Mouse (Mus musculus): ENCODE data around the gene Hspb2. TPM values are rescaled to one million over a fixed set of nuclear protein-coding genes. Genes with fewer than 3 reads are reported as not detected.

The Hspb2 gene
- 1.3 and 1.4 TPM in 2 replicates for polyA plus RNA-seq (2012; rRNA removed)

DNA sequence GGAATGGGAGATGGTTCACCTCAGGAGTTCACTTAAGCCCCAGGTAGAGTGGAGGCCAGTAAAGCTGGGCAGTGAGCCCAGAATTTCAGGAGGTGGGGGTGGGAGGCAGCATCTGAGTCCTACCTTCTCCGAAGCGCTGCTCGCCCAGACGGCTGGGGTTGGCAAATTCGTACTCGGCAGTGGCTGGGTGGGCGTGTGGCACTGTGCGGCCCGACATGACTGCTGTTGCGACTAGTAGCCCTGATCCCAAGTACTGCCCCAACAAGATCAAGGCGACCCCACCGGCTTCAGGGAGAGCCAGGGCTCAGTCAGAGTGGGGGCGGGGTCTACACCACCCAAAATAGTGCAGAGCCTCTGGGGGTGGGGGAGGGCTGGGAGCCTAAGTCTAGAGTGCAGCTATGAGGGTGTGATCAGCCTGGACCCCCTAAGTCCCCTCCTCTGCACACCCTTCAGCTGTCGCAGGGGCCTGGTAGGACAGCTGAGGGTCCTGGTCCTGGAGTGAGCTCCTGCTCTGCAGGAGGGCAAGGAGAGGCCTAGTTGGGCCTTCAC is at the start of gene Hspb2:
TSS of gene Hspb2 (minus strand) at position 301 of the 549 bp plus-strand sequence.

DNA sequence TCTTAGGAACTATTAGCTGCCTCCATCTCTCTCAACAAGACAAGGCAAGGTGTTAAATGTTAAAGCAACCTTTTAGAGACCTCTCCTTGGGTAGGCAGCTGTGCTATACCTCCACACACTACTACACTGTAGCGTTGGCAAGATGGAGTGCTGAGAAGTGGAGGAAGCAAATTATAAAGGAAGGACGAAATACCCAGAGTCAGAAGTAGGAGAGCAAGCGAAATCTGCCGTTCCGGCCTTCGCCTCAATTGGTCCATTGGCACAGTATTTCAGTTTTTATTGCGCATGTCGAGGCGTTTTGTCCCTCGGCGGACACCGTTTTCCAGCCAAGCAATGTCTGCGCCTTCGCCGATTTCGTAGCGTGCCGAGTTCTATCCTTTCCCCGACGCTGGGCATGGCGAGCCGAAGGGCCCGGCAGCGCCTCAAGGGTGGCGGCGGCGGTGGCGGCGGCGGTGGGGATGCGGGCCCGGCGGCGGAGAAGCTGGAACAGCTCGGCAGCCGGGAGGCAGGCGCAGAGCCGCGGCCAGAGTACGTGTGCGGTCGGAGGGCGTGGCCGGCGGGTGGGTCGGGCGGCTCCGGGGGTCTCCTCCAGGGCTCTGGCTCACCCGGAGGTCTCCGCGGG is 22.9 kb upstream of the Hspb2 start, which contains the start of the genes Alg9 and 1110032A03Rik:
TSS of gene Alg9 (plus strand) at position 29 of the 622 bp plus-strand sequence.
TSS of gene 1110032A03Rik (minus strand) at position 530 of the 622 bp plus-strand sequence.

DNA sequence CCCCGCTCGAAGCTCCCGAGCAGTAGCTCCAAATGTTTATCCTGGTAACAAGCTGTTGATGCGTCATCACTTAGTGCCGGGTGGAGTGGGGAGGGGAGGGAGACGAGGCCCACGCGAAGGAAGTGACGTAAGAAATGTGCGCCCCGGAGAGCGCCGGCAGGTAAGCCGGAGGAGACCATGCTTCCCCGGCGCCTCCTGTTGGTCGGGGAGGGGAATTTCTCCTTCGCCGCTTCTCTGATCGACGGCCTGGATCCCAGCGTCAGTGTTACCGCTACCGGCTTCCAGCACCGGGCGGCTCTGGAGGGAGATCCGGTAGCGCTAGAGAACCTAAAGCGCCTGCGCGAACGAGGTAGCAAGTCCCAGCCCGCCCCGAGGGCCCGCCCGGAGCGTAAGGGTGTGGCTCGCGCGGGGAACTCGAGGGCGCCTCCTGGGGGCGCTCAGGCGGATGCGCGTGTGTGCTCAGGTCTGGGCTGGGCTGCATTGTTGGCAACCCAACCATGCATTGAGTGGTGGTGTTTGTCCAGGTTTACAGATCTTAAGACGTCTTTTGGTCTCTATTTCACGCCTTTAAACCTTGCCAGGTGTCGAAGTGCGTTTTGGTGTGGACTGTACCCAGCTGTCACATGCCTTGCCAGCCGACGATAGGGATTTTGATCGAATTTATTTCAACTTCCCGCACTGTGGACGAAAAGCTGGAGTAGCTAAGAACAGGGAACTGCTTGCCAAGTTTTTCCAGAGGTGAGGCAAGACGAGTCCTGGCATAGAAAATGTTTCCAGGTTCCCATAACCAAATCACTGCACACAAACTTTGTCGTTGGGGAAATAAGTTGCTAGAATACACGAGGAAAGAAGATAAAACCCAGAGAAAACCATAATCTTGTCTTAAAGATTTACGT is 16.2 kb upstream of the Hspb2 start, which contains the start of gene Fdxacb1:
TSS of gene Fdxacb1 (plus strand) at position 130 of the 896 bp plus-strand sequence.

GRCm38 (mm10) chr9:50751323-50751722 is 831 bp downstream of the Hspb2 start, which contains the start of gene Cryab:
TSS of gene Cryab (plus strand) at chr9:50751325.

DNA sequence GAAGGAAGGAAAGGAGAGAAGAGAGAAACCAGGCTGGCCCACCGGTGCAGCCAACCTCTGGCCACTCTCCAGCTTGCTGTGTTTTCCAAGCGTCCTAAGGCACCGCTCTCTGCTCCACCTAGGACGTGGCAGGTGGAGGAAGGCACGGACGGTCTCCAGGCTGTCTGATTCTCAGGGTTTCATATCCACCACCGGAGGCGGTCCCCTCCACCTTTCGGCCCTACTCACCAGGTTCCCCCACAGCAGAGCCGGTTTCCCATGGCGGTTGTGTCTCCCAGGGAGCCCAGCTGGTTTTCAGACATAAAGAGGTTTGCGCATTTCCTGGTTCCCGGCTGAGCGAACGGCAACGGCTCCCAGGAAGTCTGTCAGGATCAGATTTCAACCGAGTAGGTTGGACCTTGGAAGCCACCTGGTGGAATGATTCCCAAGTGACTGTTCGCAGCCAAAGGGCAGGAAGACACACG is 5.9 kb downstream of the Hspb2 start, which contains the start of gene 2310030G06Rik:
TSS of gene 2310030G06Rik (minus strand) at position 323 of the 464 bp plus-strand sequence.

DNA sequence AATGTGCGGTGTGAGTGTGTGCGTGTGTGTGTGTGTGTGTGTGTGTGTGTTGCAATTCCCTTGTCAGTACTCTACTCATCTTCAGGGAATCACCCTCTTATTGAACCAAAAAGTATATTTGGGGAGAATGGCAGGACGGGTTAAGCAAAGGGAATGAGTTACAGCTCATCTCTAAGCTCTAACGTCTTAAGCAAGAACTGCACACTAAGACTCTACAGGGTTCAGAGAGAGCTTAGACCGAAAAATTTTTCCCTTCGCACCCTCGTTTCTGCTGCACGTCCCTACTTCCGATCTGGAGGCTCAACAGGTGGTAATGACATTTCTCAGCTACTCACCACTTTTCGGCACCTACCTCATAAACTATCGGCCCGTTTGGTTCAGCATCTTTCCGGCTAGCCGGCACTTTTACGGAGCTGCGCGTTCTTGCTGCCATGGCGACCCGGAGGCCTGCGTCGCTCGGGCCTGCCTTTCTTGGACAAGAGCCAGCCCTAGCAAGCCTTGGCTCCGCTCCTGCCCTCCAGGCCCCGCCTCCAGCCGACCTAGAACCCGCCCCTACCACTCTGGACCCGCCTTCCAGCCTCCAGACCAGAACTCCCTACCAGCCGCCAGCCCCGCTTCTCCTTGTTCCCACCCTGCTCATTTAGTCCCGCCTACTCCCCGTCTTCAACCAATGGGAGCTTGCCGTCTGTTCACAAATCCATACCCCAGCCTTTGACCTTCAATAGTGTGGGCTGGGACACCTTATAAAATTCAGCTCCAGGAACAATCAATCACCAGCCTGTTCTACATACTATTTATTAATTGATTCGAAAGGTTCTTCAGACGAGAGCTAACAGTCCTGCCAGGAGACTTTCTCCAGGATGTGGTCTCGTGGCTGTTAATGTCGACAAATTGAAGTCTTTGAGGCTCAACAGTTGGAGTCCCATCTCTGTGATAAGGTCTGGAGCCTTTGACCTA is 13.0 kb downstream of the Hspb2 start, which contains the start of gene Dixdc1:
TSS of gene Dixdc1 (minus strand) at position 604 of the 957 bp plus-strand sequence.

Other genes with a start within 250 kb of the Hspb2 start
- gene Pts, start 223.6 kb downstream of the Hspb2 start, polyA plus RNA-seq (2012; rRNA removed), result 29.6 and 30.3 TPM in 2 replicates
- gene Il18, start 197.5 kb downstream of the Hspb2 start, polyA plus RNA-seq (2012; rRNA removed), result 10.0 and 12.3 TPM in 2 replicates
- gene Bco2, start 197.2 kb downstream of the Hspb2 start, polyA plus RNA-seq (2012; rRNA removed), result 1.4 and 2.0 TPM in 2 replicates
- gene Tex12, start 191.0 kb downstream of the Hspb2 start, polyA plus RNA-seq (2012; rRNA removed), result not detected in 2 replicates
- 266 and 282 TPM in 2 replicates for gene Sdhd, start 148.5 kb downstream of the Hspb2 start, polyA plus RNA-seq (2012; rRNA removed)
- gene Timm8b, start 148.4 kb downstream of the Hspb2 start, polyA plus RNA-seq (2012; rRNA removed), result 159 and 160 TPM in 2 replicates
- 0.37 and 0.52 TPM in 2 replicates for gene Pih1d2, start 135.0 kb downstream of the Hspb2 start, polyA plus RNA-seq (2012; rRNA removed)
- gene Nkapd1, start 134.9 kb downstream of the Hspb2 start, polyA plus RNA-seq (2012; rRNA removed), result 4.4 and 4.5 TPM in 2 replicates
- gene Dlat, start 92.6 kb downstream of the Hspb2 start, polyA plus RNA-seq (2012; rRNA removed), result 15.9 and 18.7 TPM in 2 replicates
- 3.8 and 4.7 TPM in 2 replicates for gene Dixdc1, start 12.8 kb downstream of the Hspb2 start, polyA plus RNA-seq (2012; rRNA removed)
- 7.6 and 9.8 TPM in 2 replicates for gene 2310030G06Rik, start 5.8 kb downstream of the Hspb2 start, polyA plus RNA-seq (2012; rRNA removed)
- 3.7 and 5.2 TPM in 2 replicates for gene Cryab, start 1.0 kb downstream of the Hspb2 start, polyA plus RNA-seq (2012; rRNA removed)
- 3.5 and 3.6 TPM in 2 replicates for gene Fdxacb1, start 15.9 kb upstream of the Hspb2 start, polyA plus RNA-seq (2012; rRNA removed)
- gene Alg9, start 22.7 kb upstream of the Hspb2 start, polyA plus RNA-seq (2012; rRNA removed), result 8.5 TPM in 2 replicates
- gene 1110032A03Rik, start 23.2 kb upstream of the Hspb2 start, polyA plus RNA-seq (2012; rRNA removed), result 22.5 and 25.7 TPM in 2 replicates
- gene Ppp2r1b, start 92.9 kb upstream of the Hspb2 start, polyA plus RNA-seq (2012; rRNA removed), result 14.1 and 14.4 TPM in 2 replicates